Mouse (Mus musculus): Measurements from ENCODE around the gene Rnf169. TPM values are rescaled to one million over a fixed set of nuclear protein-coding genes. Genes with fewer than 3 reads are reported as not detected.

The Rnf169 gene
- 6.9 and 7.4 TPM in 2 replicates for polyA plus RNA-seq (2014; fragmentation: Nextera tagmentation; extraction: Ambion mirVana)

DNA sequence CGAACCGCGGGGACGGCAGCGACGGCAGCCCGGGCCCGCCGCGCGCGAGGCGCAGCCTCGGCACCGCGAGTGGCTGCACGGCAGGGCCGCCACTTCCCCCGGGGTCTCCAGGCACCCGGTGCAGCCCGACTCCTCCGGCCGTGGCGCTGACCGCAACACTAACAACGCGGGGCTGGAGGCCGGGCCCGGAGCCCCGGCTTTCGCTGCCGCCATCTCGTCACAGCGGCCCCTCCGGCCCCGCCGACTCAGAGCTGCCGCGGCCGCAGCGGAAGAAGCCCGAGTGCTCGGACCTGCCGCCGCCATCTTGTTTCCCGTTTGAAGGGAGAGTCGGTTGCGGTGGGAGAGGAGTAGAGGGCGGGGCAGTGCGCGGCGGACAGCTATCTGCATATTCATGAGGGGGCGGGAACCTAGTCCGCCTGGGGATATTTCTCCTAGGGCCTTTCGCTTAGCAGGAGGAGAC, at the start of gene Rnf169:
TSS of gene Rnf169 (minus strand) at position 317 of the 460 bp plus-strand sequence.
- DNase-seq (ENCODE audit: low spot score) (peak; percentile 94), ATAC-seq (replicated peaks; ENCODE audit: insufficient number of reproducible peaks, low FRiP score, low TSS enrichment, low read depth) (peak; percentile 89)
- Histone ChIP-seq H3K4me1 (ENCODE audit: control insufficient read depth, insufficient read depth, low read length) (no peaks in the 10 kb centered on the region), H3K36me3 (replicated peaks; ENCODE audit: control insufficient read depth, insufficient read depth, low read depth, low read length) (no peaks in the 10 kb centered on the region), H3K9ac (replicated peaks; ENCODE audit: low read length) (peak within 1 kb of the TSS; percentile 97), H3K4me3 (ENCODE audit: low read depth, low read length) (peak within 1 kb of the TSS; percentile 96), H3K27ac (replicated peaks; ENCODE audit: low read depth, low read length) (peak within 1 kb of the TSS; percentile 95), H3K9me3 (replicated peaks; ENCODE audit: control insufficient read depth, low read length) (no peaks in the 10 kb centered on the region), H3K4me2 (ENCODE audit: low read depth, low read length) (peak within 1 kb of the TSS; percentile 45), H3K27me3 (ENCODE audit: control insufficient read depth, insufficient read depth, low read length) (no peaks in the 10 kb centered on the region)
- WGBS: under 1% methylated on average over 51 of the region's 55 CpGs

DNA sequence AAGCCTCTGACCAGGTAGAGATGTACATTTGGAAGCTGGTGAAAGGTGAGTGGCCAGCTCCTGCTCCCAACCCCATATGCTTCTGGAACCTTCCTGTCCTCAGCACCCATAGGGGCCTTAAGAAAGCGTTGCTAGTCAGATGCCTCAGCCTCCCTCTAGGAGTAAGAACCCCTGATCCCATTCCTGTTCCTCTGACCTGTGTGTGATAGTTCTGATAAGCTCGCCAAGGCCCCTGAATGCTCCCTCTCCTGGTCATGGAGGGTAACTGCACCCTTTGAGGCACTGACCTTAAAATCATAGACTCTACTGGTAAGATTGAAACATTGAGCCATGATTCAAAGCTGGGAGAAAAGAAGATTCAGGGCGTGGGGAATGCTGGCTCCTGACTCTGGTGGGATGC, 49.1 kb upstream of the Rnf169 start:
- no peaks in the 10 kb centered on the region for H3K27me3 ChIP-seq (ENCODE audit: control insufficient read depth, insufficient read depth, low read length)
- DNase-seq (ENCODE audit: low spot score) (peak; percentile 60), ATAC-seq (replicated peaks; ENCODE audit: insufficient number of reproducible peaks, low FRiP score, low TSS enrichment, low read depth) (no peak)
- no peak overlapping the region for H3K9ac ChIP-seq (replicated peaks; ENCODE audit: low read length)
- H3K4me3 ChIP-seq (ENCODE audit: low read depth, low read length): no peak overlapping the region
- WGBS: 35% methylated on average over 3 of the region's 3 CpGs
- no peaks in the 10 kb centered on the region for H3K4me1 ChIP-seq (ENCODE audit: control insufficient read depth, insufficient read depth, low read length)
- no peaks in the 10 kb centered on the region for H3K9me3 ChIP-seq (replicated peaks; ENCODE audit: control insufficient read depth, low read length)
- H3K27ac ChIP-seq (replicated peaks; ENCODE audit: low read depth, low read length): no peak overlapping the region
- no peaks in the 10 kb centered on the region for H3K36me3 ChIP-seq (replicated peaks; ENCODE audit: control insufficient read depth, insufficient read depth, low read depth, low read length)
- no peak overlapping the region for H3K4me2 ChIP-seq (ENCODE audit: low read depth, low read length)

DNA sequence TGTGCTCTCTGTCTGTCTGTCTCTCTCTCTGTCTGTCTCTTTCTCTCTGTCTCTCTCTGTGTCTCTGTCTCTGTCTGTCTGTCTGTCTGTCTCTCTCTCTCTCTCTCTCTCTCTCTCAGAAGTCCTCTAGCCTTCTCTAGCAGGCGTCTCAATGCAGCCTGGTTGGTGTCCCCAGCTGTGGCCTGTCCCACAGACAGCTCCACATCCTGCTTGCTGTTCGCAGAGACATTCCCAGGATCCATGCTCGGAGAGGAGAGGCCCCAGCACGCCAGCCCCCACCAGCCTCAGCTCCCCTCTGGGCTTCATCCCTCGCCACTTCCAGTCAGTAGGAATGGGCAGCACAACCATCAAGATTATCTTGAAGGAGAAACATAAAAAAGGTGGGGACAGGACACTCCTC, 47.1 kb upstream of the Rnf169 start:
- no peak overlapping the region for H3K9ac ChIP-seq (replicated peaks; ENCODE audit: low read length)
- no peak overlapping the region for H3K27ac ChIP-seq (replicated peaks; ENCODE audit: low read depth, low read length)
- no peaks in the 10 kb centered on the region for H3K36me3 ChIP-seq (replicated peaks; ENCODE audit: control insufficient read depth, insufficient read depth, low read depth, low read length)
- H3K4me2 ChIP-seq (ENCODE audit: low read depth, low read length): no peak overlapping the region
- WGBS: 65% methylated on average over 5 of the region's 5 CpGs
- no peak overlapping the region for H3K4me3 ChIP-seq (ENCODE audit: low read depth, low read length)
- ATAC-seq (replicated peaks; ENCODE audit: insufficient number of reproducible peaks, low FRiP score, low TSS enrichment, low read depth) (no peak), DNase-seq (ENCODE audit: low spot score) (no peak)
- no peaks in the 10 kb centered on the region for H3K27me3 ChIP-seq (ENCODE audit: control insufficient read depth, insufficient read depth, low read length)
- H3K9me3 ChIP-seq (replicated peaks; ENCODE audit: control insufficient read depth, low read length): no peaks in the 10 kb centered on the region
- no peaks in the 10 kb centered on the region for H3K4me1 ChIP-seq (ENCODE audit: control insufficient read depth, insufficient read depth, low read length)

DNA sequence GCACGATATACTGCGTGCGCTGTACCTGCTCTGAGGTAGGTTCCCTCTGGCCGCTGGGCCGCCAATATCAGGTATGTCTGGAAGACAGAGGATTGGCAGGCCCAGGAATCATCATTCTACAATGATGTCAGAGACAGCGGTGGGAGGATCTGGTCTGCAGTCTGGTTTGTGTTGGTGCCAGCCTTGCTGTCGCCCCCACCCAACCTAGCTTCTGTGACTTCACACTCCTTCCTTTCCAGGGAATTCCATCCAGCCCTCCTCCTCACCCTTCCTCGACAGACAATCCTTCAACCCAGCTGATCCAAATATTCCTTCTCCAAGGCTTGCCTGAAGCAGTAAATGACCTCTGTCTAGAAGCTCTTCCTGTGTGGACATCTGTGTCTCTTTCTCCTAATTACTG, 36.8 kb upstream of the Rnf169 start:
- WGBS: 83% methylated on average over 8 of the region's 8 CpGs
- Histone ChIP-seq H3K27me3 (ENCODE audit: control insufficient read depth, insufficient read depth, low read length) (no peaks in the 10 kb centered on the region), H3K27ac (replicated peaks; ENCODE audit: low read depth, low read length) (no peak overlapping the region), H3K4me1 (ENCODE audit: control insufficient read depth, insufficient read depth, low read length) (no peaks in the 10 kb centered on the region), H3K36me3 (replicated peaks; ENCODE audit: control insufficient read depth, insufficient read depth, low read depth, low read length) (no peaks in the 10 kb centered on the region), H3K4me3 (ENCODE audit: low read depth, low read length) (no peak overlapping the region), H3K9me3 (replicated peaks; ENCODE audit: control insufficient read depth, low read length) (no peaks in the 10 kb centered on the region), H3K4me2 (ENCODE audit: low read depth, low read length) (no peak overlapping the region), H3K9ac (replicated peaks; ENCODE audit: low read length) (no peak overlapping the region)
- no peak for ATAC-seq (replicated peaks; ENCODE audit: insufficient number of reproducible peaks, low FRiP score, low TSS enrichment, low read depth)
- DNase-seq (ENCODE audit: low spot score): no peak

DNA sequence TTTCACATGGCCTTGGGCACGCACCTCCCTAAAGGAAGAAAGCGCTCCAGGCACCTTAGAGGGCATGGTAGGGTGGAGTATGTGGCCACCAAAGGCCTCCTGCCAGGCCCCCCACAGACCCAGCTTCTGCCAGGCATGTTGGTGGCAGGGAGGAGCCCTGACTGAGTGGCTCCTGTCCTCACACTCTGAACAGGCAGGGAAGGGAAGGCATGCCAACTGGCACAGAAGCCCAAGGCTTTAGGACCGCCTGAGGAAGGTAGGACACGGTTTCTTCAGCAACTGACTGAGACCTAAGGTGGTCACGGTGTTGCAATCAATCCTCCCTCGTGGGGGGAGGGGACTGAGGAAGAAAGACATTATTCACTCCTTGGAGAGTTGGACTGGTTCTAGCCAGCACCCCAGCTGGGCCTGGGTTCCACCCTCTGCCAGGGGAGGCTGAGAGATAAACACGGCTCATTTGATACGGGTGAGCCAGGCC, 33.9 kb upstream of the Rnf169 start:
- Histone ChIP-seq H3K9me3 (replicated peaks; ENCODE audit: control insufficient read depth, low read length) (no peaks in the 10 kb centered on the region), H3K27me3 (ENCODE audit: control insufficient read depth, insufficient read depth, low read length) (no peaks in the 10 kb centered on the region; the same call in 1 of the 2 replicates), H3K4me3 (ENCODE audit: low read depth, low read length) (no peak overlapping the region), H3K4me1 (ENCODE audit: control insufficient read depth, insufficient read depth, low read length) (no peaks in the 10 kb centered on the region), H3K9ac (replicated peaks; ENCODE audit: low read length) (no peak overlapping the region), H3K36me3 (replicated peaks; ENCODE audit: control insufficient read depth, insufficient read depth, low read depth, low read length) (no peaks in the 10 kb centered on the region), H3K4me2 (ENCODE audit: low read depth, low read length) (no peak overlapping the region), H3K27ac (replicated peaks; ENCODE audit: low read depth, low read length) (no peak overlapping the region)
- ATAC-seq (replicated peaks; ENCODE audit: insufficient number of reproducible peaks, low FRiP score, low TSS enrichment, low read depth): no peak
- no peak for DNase-seq (ENCODE audit: low spot score)
- WGBS: 52% methylated on average over 8 of the region's 8 CpGs

DNA sequence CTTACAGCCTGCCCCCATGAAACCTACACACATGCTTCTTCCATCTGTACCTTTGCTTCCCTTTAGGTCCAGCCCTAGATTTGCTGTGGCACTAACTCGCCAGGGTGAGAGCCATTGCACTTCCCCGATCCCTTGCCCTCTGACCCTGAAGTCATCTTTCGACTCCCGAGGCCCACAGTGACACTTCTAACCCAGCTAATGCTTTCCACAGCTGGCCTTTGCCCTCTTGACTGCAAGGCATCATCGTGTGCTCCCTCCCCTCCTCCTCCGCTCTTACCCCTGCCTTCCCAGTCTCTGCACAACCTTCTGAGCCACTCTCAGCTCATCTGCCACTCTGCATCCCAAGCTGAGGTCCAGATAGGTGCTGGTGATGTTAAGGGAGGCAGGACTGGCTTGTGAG, 32.3 kb upstream of the Rnf169 start:
- no peaks in the 10 kb centered on the region for H3K4me1 ChIP-seq (ENCODE audit: control insufficient read depth, insufficient read depth, low read length)
- ATAC-seq (replicated peaks; ENCODE audit: insufficient number of reproducible peaks, low FRiP score, low TSS enrichment, low read depth) (no peak), DNase-seq (ENCODE audit: low spot score) (no peak)
- 19% methylated on average over 6 of the region's 6 CpGs for WGBS
- H3K9me3 ChIP-seq (replicated peaks; ENCODE audit: control insufficient read depth, low read length): no peaks in the 10 kb centered on the region
- no peak overlapping the region for H3K4me2 ChIP-seq (ENCODE audit: low read depth, low read length)
- no peak overlapping the region for H3K9ac ChIP-seq (replicated peaks; ENCODE audit: low read length)
- H3K27me3 ChIP-seq (ENCODE audit: control insufficient read depth, insufficient read depth, low read length): peaks cover 11% of the 10 kb centered on the region
- H3K27ac ChIP-seq (replicated peaks; ENCODE audit: low read depth, low read length): no peak overlapping the region
- no peak overlapping the region for H3K4me3 ChIP-seq (ENCODE audit: low read depth, low read length)
- no peaks in the 10 kb centered on the region for H3K36me3 ChIP-seq (replicated peaks; ENCODE audit: control insufficient read depth, insufficient read depth, low read depth, low read length)

DNA sequence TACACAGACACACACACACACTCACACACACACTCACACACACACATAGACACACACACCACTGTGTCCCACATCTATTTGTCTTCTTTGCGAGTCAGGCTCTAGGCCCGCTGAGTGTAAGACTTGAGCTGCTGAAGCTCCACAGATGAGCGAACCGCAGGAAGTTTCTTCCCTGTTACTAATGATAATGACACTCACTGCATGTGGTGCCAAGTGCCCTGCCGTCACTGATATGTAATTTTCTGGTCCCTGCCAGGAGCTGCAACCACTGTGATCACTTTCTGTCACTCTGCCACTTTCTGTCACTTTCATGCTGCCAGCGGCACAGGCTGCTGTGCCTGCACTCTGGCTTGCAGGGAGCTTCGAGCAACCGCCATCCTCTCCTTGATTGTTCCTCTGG, 31.8 kb upstream of the Rnf169 start:
- Histone ChIP-seq H3K27ac (replicated peaks; ENCODE audit: low read depth, low read length) (no peak overlapping the region), H3K9me3 (replicated peaks; ENCODE audit: control insufficient read depth, low read length) (no peaks in the 10 kb centered on the region), H3K36me3 (replicated peaks; ENCODE audit: control insufficient read depth, insufficient read depth, low read depth, low read length) (no peaks in the 10 kb centered on the region), H3K27me3 (ENCODE audit: control insufficient read depth, insufficient read depth, low read length) (peaks cover 15% of the 10 kb centered on the region), H3K9ac (replicated peaks; ENCODE audit: low read length) (no peak overlapping the region), H3K4me3 (ENCODE audit: low read depth, low read length) (no peak overlapping the region), H3K4me2 (ENCODE audit: low read depth, low read length) (no peak overlapping the region), H3K4me1 (ENCODE audit: control insufficient read depth, insufficient read depth, low read length) (no peaks in the 10 kb centered on the region)
- ATAC-seq (replicated peaks; ENCODE audit: insufficient number of reproducible peaks, low FRiP score, low TSS enrichment, low read depth) (no peak), DNase-seq (ENCODE audit: low spot score) (no peak)
- 48% methylated on average over 8 of the region's 8 CpGs for WGBS

DNA sequence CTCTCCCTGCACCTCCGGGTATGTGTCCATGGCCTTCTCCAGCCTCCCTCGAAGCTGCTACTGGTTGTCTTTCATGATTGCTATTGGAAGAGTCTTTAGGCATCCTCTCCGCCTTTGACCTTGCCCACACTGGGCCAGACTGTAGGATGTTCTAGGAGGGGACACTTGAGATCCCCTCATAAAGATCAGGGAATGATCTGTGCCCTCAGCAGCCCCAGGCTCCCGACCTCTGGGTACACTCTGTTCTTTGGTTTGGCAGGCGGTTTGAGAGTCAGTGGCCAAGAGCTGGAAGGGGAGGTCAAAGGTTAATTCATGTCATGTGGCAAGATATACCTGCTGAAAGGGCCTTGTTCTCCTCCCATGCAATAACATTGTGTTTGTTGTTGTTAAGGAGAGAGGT, 30.5 kb upstream of the Rnf169 start:
- ATAC-seq (replicated peaks; ENCODE audit: insufficient number of reproducible peaks, low FRiP score, low TSS enrichment, low read depth) (no peak), DNase-seq (ENCODE audit: low spot score) (no peak)
- no peak overlapping the region for H3K4me3 ChIP-seq (ENCODE audit: low read depth, low read length)
- no peaks in the 10 kb centered on the region for H3K9me3 ChIP-seq (replicated peaks; ENCODE audit: control insufficient read depth, low read length)
- no peaks in the 10 kb centered on the region; the same call in 1 of the 2 replicates for H3K4me1 ChIP-seq (ENCODE audit: control insufficient read depth, insufficient read depth, low read length)
- no peak overlapping the region for H3K4me2 ChIP-seq (ENCODE audit: low read depth, low read length)
- H3K27ac ChIP-seq (replicated peaks; ENCODE audit: low read depth, low read length): no peak overlapping the region
- H3K27me3 ChIP-seq (ENCODE audit: control insufficient read depth, insufficient read depth, low read length): peaks cover 26% of the 10 kb centered on the region
- no peaks in the 10 kb centered on the region for H3K36me3 ChIP-seq (replicated peaks; ENCODE audit: control insufficient read depth, insufficient read depth, low read depth, low read length)
- H3K9ac ChIP-seq (replicated peaks; ENCODE audit: low read length): no peak overlapping the region
- WGBS: 21% methylated on average over 5 of the region's 5 CpGs

All from embryonic facial prominence, embryonic 11.5 days (tissue).